In the genomic region with DNA sequence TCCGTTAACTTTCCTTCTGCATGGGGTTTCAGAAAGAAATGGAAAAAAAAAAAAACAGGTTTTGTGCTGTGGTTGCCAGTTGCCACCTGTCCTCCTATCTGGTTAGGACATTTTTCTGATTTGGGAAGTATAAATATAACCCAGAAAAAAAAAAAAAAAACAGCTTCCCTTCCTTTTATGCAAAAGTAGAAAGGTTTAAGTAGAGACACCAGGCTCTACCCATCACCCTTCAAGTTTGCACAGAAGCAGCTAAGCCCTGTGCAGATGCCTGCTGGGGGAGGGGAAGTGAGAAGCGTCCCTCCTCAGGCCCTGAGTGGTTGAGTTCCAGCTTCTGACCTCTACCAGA, we compare ENCODE assay signal across 22 mouse cellular contexts. TPM values are rescaled to one million over a fixed set of nuclear protein-coding genes. Genes with fewer than 3 reads are reported as not detected.
DNase-seq lines count a peak whose midpoint lies in the region; ATAC-seq lines count a peak whose summit lies in the region.
"Had no signal": no experiment of that assay in that cellular context is flagged by ENCODE, and none has a peak within 500 bp of the region (broad histone marks: within the 10 kb centered on the region; RNA-seq: fewer than 3 reads in every experiment).

No protein-coding gene starts in this region.

- H3K27me3 ChIP-seq in forebrain, embryonic 11.5 days (ENCODE audit: control insufficient read depth, insufficient read depth, low read length) = no peaks in the 10 kb centered on the region
- no peaks in the 10 kb centered on the region for H3K27me3 ChIP-seq in forebrain, embryonic 15.5 days
- no peaks in the 10 kb centered on the region for H3K27me3 ChIP-seq in splenic B cell, adult 2 months (ENCODE audit: control insufficient read depth, insufficient read depth, low read length, poor library complexity, severe bottlenecking)
- H3K27me3 ChIP-seq: forebrain, embryonic 13.5 days; midbrain, embryonic 15.5 days; neural tube, embryonic 12.5 days had no signal

- H3K4me1 ChIP-seq in forebrain, embryonic 11.5 days (replicated peaks; ENCODE audit: control insufficient read depth, insufficient read depth, low read length) = no peaks in the 10 kb centered on the region
- no peaks in the 10 kb centered on the region for H3K4me1 ChIP-seq in forebrain, embryonic 15.5 days
- H3K4me1 ChIP-seq: forebrain, embryonic 13.5 days; limb, embryonic 12.5 days; midbrain, embryonic 15.5 days; neural tube, embryonic 12.5 days had no signal

- H3K36me3 ChIP-seq in forebrain, embryonic 11.5 days (ENCODE audit: control insufficient read depth, insufficient read depth, low read length) = no peaks in the 10 kb centered on the region
- no peaks in the 10 kb centered on the region for H3K36me3 ChIP-seq in forebrain, embryonic 15.5 days
- H3K36me3 ChIP-seq in splenic B cell, adult 2 months (ENCODE audit: control insufficient read depth, insufficient read depth, low read length, poor library complexity, severe bottlenecking) = peaks cover 9% of the 10 kb centered on the region
- H3K36me3 ChIP-seq: heart, embryonic 10.5 days; limb, embryonic 12.5 days; midbrain, embryonic 15.5 days; neural tube, embryonic 12.5 days had no signal

- peak; percentile 22 for DNase-seq in forebrain, embryonic 11.5 days (ENCODE audit: low spot score)
- peak; percentile 64 for DNase-seq in A20 (ENCODE audit: low read depth, low spot score)
- peak; percentile 64 for DNase-seq in splenic B cell, adult 2 months (ENCODE audit: low read depth, low spot score)
- no peak for DNase-seq in layer of hippocampus, adult 9-10 months (ENCODE audit: low spot score)
- DNase-seq in gastrocnemius, postnatal 10 days = no peak
- DNase-seq: cerebellum, adult 11-12 months; embryo, embryonic 11 days; heart, postnatal 36 days; lung, adult 18-20 months; right cerebral cortex, postnatal 25 days had no signal

- H3K9ac ChIP-seq in forebrain, embryonic 11.5 days (ENCODE audit: low read length) = no peak overlapping the region
- no peak overlapping the region for H3K9ac ChIP-seq in forebrain, embryonic 15.5 days (replicated peaks)
- H3K9ac ChIP-seq: forebrain, embryonic 13.5 days; limb, embryonic 12.5 days; midbrain, embryonic 15.5 days; neural tube, embryonic 12.5 days had no signal

- no peak overlapping the region for H3K4me2 ChIP-seq in forebrain, embryonic 11.5 days (ENCODE audit: low read depth, low read length, severe bottlenecking)
- no peak overlapping the region for H3K4me2 ChIP-seq in forebrain, embryonic 15.5 days (replicated peaks)
- H3K4me2 ChIP-seq: forebrain, embryonic 13.5 days; limb, embryonic 12.5 days; midbrain, embryonic 15.5 days; neural tube, embryonic 12.5 days had no signal

- no peaks in the 10 kb centered on the region for H3K9me3 ChIP-seq in forebrain, embryonic 11.5 days (ENCODE audit: control insufficient read depth, low read length)
- no peaks in the 10 kb centered on the region for H3K9me3 ChIP-seq in forebrain, embryonic 15.5 days
- H3K9me3 ChIP-seq: forebrain, embryonic 13.5 days; heart, embryonic 10.5 days; limb, embryonic 12.5 days; midbrain, embryonic 15.5 days; neural tube, embryonic 12.5 days had no signal

- WGBS in forebrain, embryonic 11.5 days = 79% methylated on average over 2 of the region's 2 CpGs
- 78% methylated on average over 2 of the region's 2 CpGs for WGBS in forebrain, embryonic 15.5 days

- no peak overlapping the region for H3K4me3 ChIP-seq in forebrain, embryonic 11.5 days (ENCODE audit: low read depth, low read length)
- H3K4me3 ChIP-seq in forebrain, embryonic 15.5 days = no peak overlapping the region
- H3K4me3 ChIP-seq: forebrain, embryonic 13.5 days; heart, embryonic 10.5 days; limb, embryonic 12.5 days; midbrain, embryonic 15.5 days; neural tube, embryonic 12.5 days had no signal

- H3K27ac ChIP-seq in forebrain, embryonic 11.5 days (ENCODE audit: low read depth, low read length) = no peak overlapping the region
- H3K27ac ChIP-seq in forebrain, embryonic 15.5 days (replicated peaks) = no peak overlapping the region
- H3K27ac ChIP-seq: forebrain, embryonic 13.5 days; heart, embryonic 10.5 days; limb, embryonic 12.5 days; macrophage; midbrain, embryonic 15.5 days; neural tube, embryonic 12.5 days; stomach, postnatal 0 days had no signal

- no peak for ATAC-seq in forebrain, embryonic 11.5 days (replicated peaks; ENCODE audit: low FRiP score)
- ATAC-seq in forebrain, embryonic 15.5 days (replicated peaks) = no peak
- peak; percentile 36 for ATAC-seq in common myeloid progenitor, adult 5-6 weeks (replicated peaks; ENCODE audit: low read depth, poor library complexity, severe bottlenecking)
- ATAC-seq in frontal cortex, adult (ENCODE audit: low TSS enrichment) = no peak
- ATAC-seq: activated CD4-positive, CD25-positive, alpha-beta regulatory T cell, adult 4 months; forebrain, embryonic 13.5 days; inflammation-experienced regulatory T-cells, adult 6 months; midbrain, embryonic 15.5 days had no signal

RNA-seq across cellular contexts. Expression of a gene that starts 31.9 kb away (rescaled TPM):
- 3.4 and 4.2 TPM in 2 replicates for polyA plus RNA-seq in forebrain, embryonic 11.5 days (2014; fragmentation: Nextera tagmentation; extraction: Ambion mirVana)
- 2.4 and 2.8 TPM in 2 replicates for polyA plus RNA-seq in forebrain, embryonic 15.5 days (2015; fragmentation: Nextera tagmentation; extraction: Ambion mirVana)
- 197 and 213 TPM in 2 replicates for total RNA-seq in common myeloid progenitor, adult 5-6 weeks (2017)
- total RNA-seq in gastrocnemius, postnatal 10 days (2021) = 1 to 10 TPM; 1.1 to 2.6 TPM

Comparison
In these comparisons a context has a peak if more than half of its experiments do, and no peak if none do; other contexts are left out.
1. DNase-seq: peak in forebrain, embryonic 11.5 days (single experiment), A20 (single experiment) and splenic B cell, adult 2 months (single experiment); none in layer of hippocampus, adult 9-10 months (single experiment) and gastrocnemius, postnatal 10 days (single experiment).
2. RNA of a gene that starts 31.9 kb away (total RNA-seq): 197 to 213 TPM in common myeloid progenitor, adult 5-6 weeks; 1.1 to 2.6 TPM in gastrocnemius, postnatal 10 days; every median in the first group is over 10 times any median in the second.